Mouse (Mus musculus): ENCODE results near the gene Enpp3.

DNA sequence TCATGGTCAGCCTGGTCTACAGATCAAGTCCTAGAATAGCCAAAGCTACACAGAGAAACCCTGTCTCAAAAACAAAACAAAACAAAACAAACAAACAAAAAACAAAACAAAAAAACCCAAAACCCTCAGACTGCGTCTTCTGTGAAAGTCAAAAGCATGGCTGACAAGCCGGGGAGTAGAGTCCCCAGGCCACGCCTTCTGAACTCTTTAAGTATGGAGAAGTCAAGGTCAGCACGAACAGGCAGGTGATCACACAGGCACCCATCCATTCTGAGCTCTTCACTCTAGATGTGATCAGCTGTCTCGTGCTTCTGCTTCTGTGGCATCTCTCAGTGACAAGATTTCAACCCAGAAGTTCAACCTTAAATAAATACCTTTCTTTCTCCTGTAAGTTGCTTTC is 35.9 kb downstream of the Enpp3 start:
- TF ChIP-seq POLR2A (IDR thresholded peaks at IDR 0.05; ENCODE audit: extremely low read depth, insufficient read depth, low read length) (no peak), CTCF (IDR thresholded peaks at IDR 0.05; ENCODE audit: extremely low read depth, insufficient read depth, low read length) (no peak)

Measured in cortical plate, adult 2 months (tissue).